Mouse (Mus musculus) urinary bladder, postnatal 4 days (tissue): Measurements from ENCODE around the gene Cant1.

Experiments used
- DNase-seq, 2 experiments: peaks; one replicate each; pipeline ENCODE4 v3.0.0; 2021 to 2022; ENCODE audit warnings: low spot score in 2 of 2

The Cant1 gene

GRCm38 (mm10) chr11:118374506-118374905 lies 44.4 kb downstream of the Cant1 start:
- DNase-seq = peak in 1 of 2 experiments; percentile 48

GRCm38 (mm10) chr11:118372641-118373040 lies 46.2 kb downstream of the Cant1 start:
- DNase-seq = no peak

GRCm38 (mm10) chr11:118371876-118372275 lies 47.0 kb downstream of the Cant1 start:
- no peak for DNase-seq

GRCm38 (mm10) chr11:118369657-118370056 lies 49.2 kb downstream of the Cant1 start:
- no peak for DNase-seq

- no peak for DNase-seq
These were observed 49.6 kb downstream of the Cant1 start for GRCm38 (mm10) chr11:118369251-118369650.

GRCm38 (mm10) chr11:118368330-118368729 lies 50.6 kb downstream of the Cant1 start:
- no peak for DNase-seq

GRCm38 (mm10) chr11:118366559-118366958 lies 52.3 kb downstream of the Cant1 start:
- no peak for DNase-seq

- no peak for DNase-seq
These were observed 52.8 kb downstream of the Cant1 start for GRCm38 (mm10) chr11:118366108-118366507.

GRCm38 (mm10) chr11:118365171-118365570 lies 53.7 kb downstream of the Cant1 start:
- DNase-seq = peak in 1 of 2 experiments; percentile 61

- DNase-seq = no peak
These were observed 54.9 kb downstream of the Cant1 start for GRCm38 (mm10) chr11:118364021-118364420.

GRCm38 (mm10) chr11:118362971-118363518 lies 55.8 kb downstream of the Cant1 start:
- no peak for DNase-seq

- no peak for DNase-seq
These were observed 56.4 kb downstream of the Cant1 start for GRCm38 (mm10) chr11:118362501-118362900.

- DNase-seq = peak in 1 of 2 experiments; percentile 51
These were observed 58.0 kb downstream of the Cant1 start for GRCm38 (mm10) chr11:118360907-118361341.

GRCm38 (mm10) chr11:118360491-118360890 lies 58.4 kb downstream of the Cant1 start:
- DNase-seq = no peak
